Mouse (Mus musculus): ENCODE results near the gene Runx1. TPM values are rescaled to one million over a fixed set of nuclear protein-coding genes. Genes with fewer than 3 reads are reported as not detected.

The Runx1 gene
- polyA plus RNA-seq, 1 experiment from 2014 or later, result 4.1 TPM

- H3K4me1 ChIP-seq (ENCODE audit: control insufficient read depth, low read depth, low read length), result no peaks in the 10 kb centered on the region
- no peaks in the 10 kb centered on the region for H3K27me3 ChIP-seq (ENCODE audit: control insufficient read depth, insufficient read depth, low read depth, low read length)
- H3K9me3 ChIP-seq (replicated peaks; ENCODE audit: control insufficient read depth, low read length), result no peaks in the 10 kb centered on the region
- H3K27ac ChIP-seq (ENCODE audit: low read length), result no peak overlapping the region
- ATAC-seq (ENCODE audit: low read depth), result no peak
- 34% methylated on average over 2 of the region's 2 CpGs for WGBS (ENCODE audit: insufficient replicate concordance)
- no peak overlapping the region for H3K4me3 ChIP-seq (ENCODE audit: low read depth, low read length)
- H3K36me3 ChIP-seq (ENCODE audit: control insufficient read depth, insufficient read depth), result no peaks in the 10 kb centered on the region
- no peak overlapping the region for H3K4me2 ChIP-seq (ENCODE audit: low read depth, low read length)
- H3K9ac ChIP-seq (ENCODE audit: low read depth, low read length), result no peak overlapping the region
These were observed 35.6 kb upstream of the Runx1 start for GRCm38 (mm10) chr16:92861571-92861970.

- 55% methylated on average over 1 of the region's 1 CpGs for WGBS (ENCODE audit: insufficient replicate concordance)
- ATAC-seq (ENCODE audit: low read depth), result no peak
- no peak overlapping the region for H3K4me3 ChIP-seq (ENCODE audit: low read depth, low read length)
- no peak overlapping the region for H3K9ac ChIP-seq (ENCODE audit: low read depth, low read length)
- H3K9me3 ChIP-seq (replicated peaks; ENCODE audit: control insufficient read depth, low read length), result no peaks in the 10 kb centered on the region
- no peak overlapping the region for H3K4me2 ChIP-seq (ENCODE audit: low read depth, low read length)
- H3K36me3 ChIP-seq (ENCODE audit: control insufficient read depth, insufficient read depth), result no peaks in the 10 kb centered on the region
- no peak overlapping the region for H3K27ac ChIP-seq (ENCODE audit: low read length)
- H3K27me3 ChIP-seq (ENCODE audit: control insufficient read depth, insufficient read depth, low read depth, low read length), result no peaks in the 10 kb centered on the region
- no peaks in the 10 kb centered on the region for H3K4me1 ChIP-seq (ENCODE audit: control insufficient read depth, low read depth, low read length)
These were observed 34.7 kb upstream of the Runx1 start for GRCm38 (mm10) chr16:92860649-92861048.

GRCm38 (mm10) chr16:92856779-92857178, 30.8 kb upstream of the Runx1 start:
- H3K4me2 ChIP-seq (ENCODE audit: low read depth, low read length), result no peak overlapping the region
- no peaks in the 10 kb centered on the region for H3K27me3 ChIP-seq (ENCODE audit: control insufficient read depth, insufficient read depth, low read depth, low read length)
- ATAC-seq (ENCODE audit: low read depth), result no peak
- no peak overlapping the region for H3K9ac ChIP-seq (ENCODE audit: low read depth, low read length)
- 25% methylated on average over 3 of the region's 3 CpGs for WGBS (ENCODE audit: insufficient replicate concordance)
- no peak overlapping the region for H3K27ac ChIP-seq (ENCODE audit: low read length)
- no peaks in the 10 kb centered on the region for H3K9me3 ChIP-seq (replicated peaks; ENCODE audit: control insufficient read depth, low read length)
- H3K4me1 ChIP-seq (ENCODE audit: control insufficient read depth, low read depth, low read length), result no peaks in the 10 kb centered on the region
- no peaks in the 10 kb centered on the region for H3K36me3 ChIP-seq (ENCODE audit: control insufficient read depth, insufficient read depth)
- no peak overlapping the region for H3K4me3 ChIP-seq (ENCODE audit: low read depth, low read length)

GRCm38 (mm10) chr16:92852276-92852675, 26.3 kb upstream of the Runx1 start:
- Histone ChIP-seq H3K27ac (ENCODE audit: low read length) (no peak overlapping the region), H3K9ac (ENCODE audit: low read depth, low read length) (no peak overlapping the region), H3K36me3 (ENCODE audit: control insufficient read depth, insufficient read depth) (no peaks in the 10 kb centered on the region), H3K4me2 (ENCODE audit: low read depth, low read length) (no peak overlapping the region), H3K4me1 (ENCODE audit: control insufficient read depth, low read depth, low read length) (no peaks in the 10 kb centered on the region), H3K27me3 (ENCODE audit: control insufficient read depth, insufficient read depth, low read depth, low read length) (no peaks in the 10 kb centered on the region), H3K9me3 (replicated peaks; ENCODE audit: control insufficient read depth, low read length) (no peaks in the 10 kb centered on the region), H3K4me3 (ENCODE audit: low read depth, low read length) (no peak overlapping the region)
- no peak for ATAC-seq (ENCODE audit: low read depth)
- 58% methylated on average over 6 of the region's 6 CpGs for WGBS (ENCODE audit: insufficient replicate concordance)

- Histone ChIP-seq H3K27ac (ENCODE audit: low read length) (no peak overlapping the region), H3K4me3 (ENCODE audit: low read depth, low read length) (no peak overlapping the region), H3K27me3 (ENCODE audit: control insufficient read depth, insufficient read depth, low read depth, low read length) (no peaks in the 10 kb centered on the region), H3K9ac (ENCODE audit: low read depth, low read length) (no peak overlapping the region), H3K9me3 (replicated peaks; ENCODE audit: control insufficient read depth, low read length) (no peaks in the 10 kb centered on the region), H3K36me3 (ENCODE audit: control insufficient read depth, insufficient read depth) (no peaks in the 10 kb centered on the region), H3K4me1 (ENCODE audit: control insufficient read depth, low read depth, low read length) (no peaks in the 10 kb centered on the region), H3K4me2 (ENCODE audit: low read depth, low read length) (no peak overlapping the region)
- WGBS (ENCODE audit: insufficient replicate concordance), result 55% methylated on average over 3 of the region's 3 CpGs
- ATAC-seq (ENCODE audit: low read depth), result no peak
These were observed 24.5 kb upstream of the Runx1 start for GRCm38 (mm10) chr16:92850416-92850815.

GRCm38 (mm10) chr16:92847762-92848300, 21.9 kb upstream of the Runx1 start:
- Histone ChIP-seq H3K4me2 (ENCODE audit: low read depth, low read length) (no peak overlapping the region), H3K9me3 (replicated peaks; ENCODE audit: control insufficient read depth, low read length) (no peaks in the 10 kb centered on the region), H3K4me1 (ENCODE audit: control insufficient read depth, low read depth, low read length) (no peaks in the 10 kb centered on the region), H3K4me3 (ENCODE audit: low read depth, low read length) (no peak overlapping the region), H3K36me3 (ENCODE audit: control insufficient read depth, insufficient read depth) (no peaks in the 10 kb centered on the region), H3K9ac (ENCODE audit: low read depth, low read length) (no peak overlapping the region), H3K27me3 (ENCODE audit: control insufficient read depth, insufficient read depth, low read depth, low read length) (no peaks in the 10 kb centered on the region), H3K27ac (ENCODE audit: low read length) (no peak overlapping the region)
- no peak for ATAC-seq (ENCODE audit: low read depth)
- 69% methylated on average over 3 of the region's 3 CpGs for WGBS (ENCODE audit: insufficient replicate concordance)

- WGBS (ENCODE audit: insufficient replicate concordance), result 67% methylated on average over 26 of the region's 26 CpGs
- no peak for ATAC-seq (ENCODE audit: low read depth)
- Histone ChIP-seq H3K9ac (ENCODE audit: low read depth, low read length) (no peak overlapping the region), H3K27ac (ENCODE audit: low read length) (no peak overlapping the region), H3K36me3 (ENCODE audit: control insufficient read depth, insufficient read depth) (no peaks in the 10 kb centered on the region), H3K4me2 (ENCODE audit: low read depth, low read length) (no peak overlapping the region), H3K9me3 (replicated peaks; ENCODE audit: control insufficient read depth, low read length) (no peaks in the 10 kb centered on the region), H3K27me3 (ENCODE audit: control insufficient read depth, insufficient read depth, low read depth, low read length) (no peaks in the 10 kb centered on the region), H3K4me1 (ENCODE audit: control insufficient read depth, low read depth, low read length) (no peaks in the 10 kb centered on the region), H3K4me3 (ENCODE audit: low read depth, low read length) (no peak overlapping the region)
These were observed 19.6 kb upstream of the Runx1 start for GRCm38 (mm10) chr16:92845244-92846225.

- Histone ChIP-seq H3K36me3 (ENCODE audit: control insufficient read depth, insufficient read depth) (no peaks in the 10 kb centered on the region), H3K27ac (ENCODE audit: low read length) (no peak overlapping the region), H3K4me3 (ENCODE audit: low read depth, low read length) (no peak overlapping the region), H3K9me3 (replicated peaks; ENCODE audit: control insufficient read depth, low read length) (no peaks in the 10 kb centered on the region), H3K9ac (ENCODE audit: low read depth, low read length) (no peak overlapping the region), H3K27me3 (ENCODE audit: control insufficient read depth, insufficient read depth, low read depth, low read length) (no peaks in the 10 kb centered on the region), H3K4me2 (ENCODE audit: low read depth, low read length) (no peak overlapping the region), H3K4me1 (ENCODE audit: control insufficient read depth, low read depth, low read length) (no peaks in the 10 kb centered on the region)
- ATAC-seq (ENCODE audit: low read depth), result no peak
These were observed 12.8 kb upstream of the Runx1 start for GRCm38 (mm10) chr16:92838709-92839108.

GRCm38 (mm10) chr16:92831341-92831740, 5.4 kb upstream of the Runx1 start:
- H3K9ac ChIP-seq (ENCODE audit: low read depth, low read length), result no peak overlapping the region
- H3K4me2 ChIP-seq (ENCODE audit: low read depth, low read length), result no peak overlapping the region
- H3K9me3 ChIP-seq (replicated peaks; ENCODE audit: control insufficient read depth, low read length), result no peaks in the 10 kb centered on the region
- no peak overlapping the region for H3K4me3 ChIP-seq (ENCODE audit: low read depth, low read length)
- no peaks in the 10 kb centered on the region for H3K27me3 ChIP-seq (ENCODE audit: control insufficient read depth, insufficient read depth, low read depth, low read length)
- WGBS (ENCODE audit: insufficient replicate concordance), result 72% methylated on average over 2 of the region's 2 CpGs
- peaks cover 3% of the 10 kb centered on the region for H3K4me1 ChIP-seq (ENCODE audit: control insufficient read depth, low read depth, low read length)
- no peak overlapping the region for H3K27ac ChIP-seq (ENCODE audit: low read length)
- no peak for ATAC-seq (ENCODE audit: low read depth)
- H3K36me3 ChIP-seq (ENCODE audit: control insufficient read depth, insufficient read depth), result no peaks in the 10 kb centered on the region

Measured in liver, embryonic 16.5 days (tissue).